Mouse (Mus musculus) CH12.LX (cell line): ENCODE measurements around the gene Zfp575. TPM values are rescaled to one million over a fixed set of nuclear protein-coding genes. Genes with fewer than 3 reads are reported as not detected.

ENCODE experiments used
- DNase-seq: peaks from one replicate; pipeline ENCODE4 v3.0.0-alpha.2; 2013; ENCODE audit errors: extremely low read depth
- H3K27ac ChIP-seq: 2 replicates; pipeline ENCODE4 v1.5.1; 2012; ENCODE audit warnings: low read depth, mild to moderate bottlenecking, control low read depth, moderate library complexity; ENCODE audit not compliant: insufficient read depth
- H3K27me3 ChIP-seq: replicated peaks from 2 replicates; pipeline ENCODE3; 2012; ENCODE audit warnings: inconsistent platforms
- H3K36me3 ChIP-seq, 2 experiments: replicated peaks in 1 of 2; 2 replicates each; pipeline versions ENCODE3 to v1.6.1; 2012; ENCODE audit warnings: inconsistent platforms in 1 of 2, low read length in 1 of 2, mild to moderate bottlenecking in 1 of 2, mixed read lengths in 1 of 2, moderate library complexity in 1 of 2; ENCODE audit not compliant: control insufficient read depth in 1 of 2, insufficient read depth in 1 of 2
- H3K4me1 ChIP-seq, 2 experiments: 2 replicates each; pipeline ENCODE4 v1.6.1; 2012; ENCODE audit warnings: inconsistent platforms in 1 of 2, moderate library complexity in 1 of 2; ENCODE audit not compliant: insufficient read depth in 2 of 2, control insufficient read depth in 1 of 2
- H3K4me2 ChIP-seq: 2 replicates; pipeline ENCODE4 v1.6.1; 2012; ENCODE audit warnings: low read depth, mild to moderate bottlenecking, control low read depth; ENCODE audit not compliant: poor library complexity, insufficient read depth, severe bottlenecking
- H3K4me3 ChIP-seq, 3 experiments: fragments of 150-350 bp in 1 of 3; sonication (generic) in 1 of 3; replicated peaks in 1 of 3; 2 replicates each; pipeline versions ENCODE3 to v1.5.1; 2011 to 2012; ENCODE audit warnings: low read depth in 2 of 3, low read length in 2 of 3, mild to moderate bottlenecking in 2 of 3, moderate library complexity in 2 of 3, control low read depth in 1 of 3, improper control_type of control experiment in 1 of 3, inconsistent platforms in 1 of 3, mixed read lengths in 1 of 3; ENCODE audit not compliant: poor library complexity in 1 of 3
- H3K79me2 ChIP-seq: replicated peaks from 2 replicates; pipeline ENCODE4 v1.6.1; 2012; ENCODE audit warnings: mild to moderate bottlenecking, moderate library complexity; ENCODE audit not compliant: control insufficient read depth, poor library complexity, insufficient read depth, severe bottlenecking; ENCODE audit errors: extremely low read depth
- H3K9ac ChIP-seq: 2 replicates; pipeline ENCODE4 v1.6.1; 2012; ENCODE audit warnings: low read depth, mild to moderate bottlenecking, control low read depth, moderate library complexity; ENCODE audit not compliant: insufficient read depth
- H3K9me3 ChIP-seq: replicated peaks from 2 replicates; pipeline ENCODE3; 2012; ENCODE audit warnings: low read length, inconsistent platforms, mixed read lengths
- CHD2 ChIP-seq: IDR thresholded peaks from 2 replicates; pipeline ENCODE4 v1.6.1; 2011; ENCODE audit warnings: low read length, improper control_type of control experiment
- CTCF ChIP-seq, 2 experiments: IDR thresholded peaks in 1 of 2; conservative IDR thresholded peaks in 1 of 2; 2 replicates each; pipeline ENCODE4 v1.5.1; 2011 to 2012; ENCODE audit warnings: low read depth in 2 of 2, low read length in 2 of 2, improper control_type of control experiment in 1 of 2, inconsistent platforms in 1 of 2, mild to moderate bottlenecking in 1 of 2, moderate library complexity in 1 of 2
- E2F4 ChIP-seq: IDR thresholded peaks from 2 replicates; pipeline ENCODE4 v1.6.1; 2011; ENCODE audit warnings: low read depth, low read length, improper control_type of control experiment; ENCODE audit not compliant: insufficient replicate concordance
- ELF1 ChIP-seq: IDR thresholded peaks from 2 replicates; pipeline ENCODE4 v1.6.1; 2014; ENCODE audit warnings: low read depth, mild to moderate bottlenecking, inconsistent platforms, low read length, improper control_type of control experiment
- EP300 ChIP-seq: IDR thresholded peaks from 2 replicates; pipeline ENCODE4 v1.6.1; 2011; ENCODE audit warnings: low read length, improper control_type of control experiment
- HCFC1 ChIP-seq: IDR thresholded peaks from 2 replicates; pipeline ENCODE4 v1.6.1; 2012; ENCODE audit warnings: low read depth, mild to moderate bottlenecking, inconsistent platforms, low read length, improper control_type of control experiment
- IRF4 ChIP-seq: IDR thresholded peaks from 2 replicates; pipeline ENCODE4 v1.6.1; 2014; ENCODE audit warnings: low read depth, mild to moderate bottlenecking, inconsistent platforms, low read length, improper control_type of control experiment
- JUN ChIP-seq: IDR thresholded peaks from 2 replicates; pipeline ENCODE4 v1.6.1; 2011; ENCODE audit warnings: low read depth, mild to moderate bottlenecking, low read length, improper control_type of control experiment, moderate library complexity; ENCODE audit not compliant: insufficient read depth
- JUND ChIP-seq: conservative IDR thresholded peaks from 2 replicates; pipeline ENCODE4 v1.6.1; 2011; ENCODE audit warnings: low read depth, low read length, improper control_type of control experiment
- KAT2A ChIP-seq: IDR thresholded peaks from 2 replicates; pipeline ENCODE4 v1.6.1; 2012; ENCODE audit warnings: low read length, improper control_type of control experiment, inconsistent platforms; ENCODE audit not compliant: insufficient replicate concordance
- MAZ ChIP-seq: IDR thresholded peaks from 2 replicates; pipeline ENCODE4 v1.6.1; 2012; ENCODE audit warnings: low read depth, mild to moderate bottlenecking, inconsistent platforms, low read length, improper control_type of control experiment, moderate library complexity
- MEF2A ChIP-seq: IDR thresholded peaks from 2 replicates; pipeline ENCODE4 v1.6.1; 2014; ENCODE audit warnings: low read depth, mild to moderate bottlenecking, inconsistent platforms, low read length, improper control_type of control experiment, borderline replicate concordance
- MXI1 ChIP-seq: IDR thresholded peaks from 2 replicates; pipeline ENCODE4 v1.6.1; 2011; ENCODE audit warnings: mild to moderate bottlenecking, low read depth, low read length, improper control_type of control experiment
- MYC ChIP-seq: IDR thresholded peaks from 2 replicates; pipeline ENCODE4 v1.6.1; 2011; ENCODE audit warnings: low read depth, mild to moderate bottlenecking, improper control_type of control experiment, low read length
- NELFE ChIP-seq: IDR thresholded peaks from 2 replicates; pipeline ENCODE4 v1.6.1; 2011; ENCODE audit warnings: low read depth, low read length, improper control_type of control experiment
- NRF1 ChIP-seq: IDR thresholded peaks from 2 replicates; pipeline ENCODE4 v1.6.1; 2014; ENCODE audit warnings: low read depth, mild to moderate bottlenecking, inconsistent platforms, low read length, improper control_type of control experiment, moderate library complexity
- PAX5 ChIP-seq: IDR thresholded peaks from 2 replicates; pipeline ENCODE4 v1.6.1; 2012; ENCODE audit warnings: low read length, inconsistent platforms, mixed read lengths
- POLR2A ChIP-seq: IDR thresholded peaks from 2 replicates; pipeline ENCODE4 v1.6.1; 2011; ENCODE audit warnings: low read depth, mild to moderate bottlenecking, improper control_type of control experiment, low read length
- RAD21 ChIP-seq: IDR thresholded peaks from 2 replicates; pipeline ENCODE4 v1.6.1; 2011; ENCODE audit warnings: low read depth, mild to moderate bottlenecking, low read length, improper control_type of control experiment, moderate library complexity
- SIN3A ChIP-seq: IDR thresholded peaks from 2 replicates; pipeline ENCODE4 v1.6.1; 2012; ENCODE audit warnings: low read length, improper control_type of control experiment, inconsistent platforms
- SMC3 ChIP-seq: IDR thresholded peaks from 2 replicates; pipeline ENCODE4 v1.6.1; 2011; ENCODE audit warnings: low read depth, low read length, improper control_type of control experiment
- TBP ChIP-seq: conservative IDR thresholded peaks from 2 replicates; pipeline ENCODE4 v1.6.1; 2011; ENCODE audit warnings: low read depth, low read length, improper control_type of control experiment
- UBTF ChIP-seq: IDR thresholded peaks from 2 replicates; pipeline ENCODE4 v1.6.1; 2012; ENCODE audit warnings: low read depth, mild to moderate bottlenecking, inconsistent platforms, low read length, improper control_type of control experiment, moderate library complexity
- USF2 ChIP-seq: conservative IDR thresholded peaks from 2 replicates; pipeline ENCODE4 v1.6.1; 2011; ENCODE audit warnings: low read depth, low read length, improper control_type of control experiment
- ZKSCAN1 ChIP-seq: IDR thresholded peaks from 2 replicates; pipeline ENCODE4 v1.6.1; 2012; ENCODE audit warnings: low read depth, inconsistent platforms, low read length, improper control_type of control experiment, borderline replicate concordance
- dilution Hi-C: fragments of 300-500 bp; cut with MboI; formaldehyde crosslinking; loops from 2 replicates; pipeline ENCODE4 v1.14.3; 2020; ENCODE audit warnings: low sequenced_read_pairs; ENCODE audit not compliant: extremely low pct_unique_long_range_greater_than_20kb, extremely low pct_ligation_motif_present
- in situ Hi-C: fragments of 300-500 bp; cut with MboI; formaldehyde crosslinking; loops from 3 replicates; pipeline ENCODE4 v1.14.3; 2019; ENCODE audit warnings: low sequenced_read_pairs, low pct_ligation_motif_present, low pct_unique_long_range_greater_than_20kb, mixed read lengths
- polyA plus RNA-seq: library from polyadenylated mRNA; unstranded; fragments of >175 nt; gene quantifications from 2 replicates; pipeline ENCODE4 v1.2.1, GENCODE M21; 2012; ENCODE audit warnings: low read depth; ENCODE audit not compliant: insufficient read length
- total RNA-seq, 2 experiments: library from RNA; depleted of rRNA; stranded (reverse); fragments of 300-350 nt in 1 of 2; fragments of >200 nt in 1 of 2; gene quantifications; 2 replicates each; pipeline ENCODE4 v1.2.3; 2012 to 2014

Gene Zfp575
- total and polyA plus RNA-seq, 3 experiments, result 0.09 to 0.81 (median 0.14) TPM

- dilution Hi-C loops, result no loop called here
- TF ChIP-seq MXI1 (no peak), MEF2A (no peak), CTCF (conservative IDR thresholded peaks at IDR 0.05 in 1 of 2, IDR thresholded peaks at IDR 0.05 in 1 of 2; ENCODE audit: low read depth in 2 of 2, low read length in 2 of 2) (no peak), CHD2 (no peak), HCFC1 (no peak), EP300 (no peak), ZKSCAN1 (no peak), RAD21 (no peak), TBP (no peak), IRF4 (no peak), MYC (no peak), SIN3A (no peak), NELFE (no peak)
Observed at GRCm38 (mm10) chr7:24584876-24585275, 2.6 kb downstream of the Zfp575 start.

GRCm38 (mm10) chr7:24577811-24578210 is 9.6 kb downstream of the Zfp575 start:
- Histone ChIP-seq H3K27me3 (no peaks in the 10 kb centered on the region), H3K4me1 (peaks cover 0 to 2% of the 10 kb centered on the region in 2 experiments; a peak in 1 of 4 replicates), H3K36me3 (peaks cover 17 to 29% of the 10 kb centered on the region in 2 experiments), H3K79me2 (no peaks in the 10 kb centered on the region), H3K4me3 (no peak overlapping the region), H3K27ac (no peak overlapping the region), H3K4me2 (no peak overlapping the region), H3K9ac (no peak overlapping the region), H3K9me3 (peaks cover 3% of the 10 kb centered on the region)
- in situ Hi-C loops, result no loop called here
- dilution Hi-C loops, result no loop called here
- no peak for DNase-seq
- TF ChIP-seq ZKSCAN1 (no peak), E2F4 (no peak), USF2 (no peak), PAX5 (no peak), NRF1 (no peak), UBTF (no peak), POLR2A (no peak), KAT2A (no peak), ELF1 (no peak), MAZ (no peak), JUN (no peak), SMC3 (no peak), JUND (no peak), RAD21 (no peak)

More at GRCm38 (mm10) chr7:24584876-24585275, 2.6 kb downstream of the Zfp575 start:
- H3K9ac ChIP-seq, result no peak overlapping the region
- no peak overlapping the region for H3K4me3 ChIP-seq
- H3K27me3 ChIP-seq, result no peaks in the 10 kb centered on the region
- no peak for DNase-seq
- H3K9me3 ChIP-seq, result peaks cover 15% of the 10 kb centered on the region
- no peaks in the 10 kb centered on the region for H3K4me1 ChIP-seq
- H3K79me2 ChIP-seq, result no peaks in the 10 kb centered on the region
- H3K4me2 ChIP-seq, result no peak overlapping the region
- H3K27ac ChIP-seq, result no peak overlapping the region
- in situ Hi-C loops, result no loop called here
- H3K36me3 ChIP-seq, result no peaks in the 10 kb centered on the region
